Mouse (Mus musculus): ENCODE data around the gene Ifit3. TPM values are rescaled to one million over a fixed set of nuclear protein-coding genes. Genes with fewer than 3 reads are reported as not detected.
"Not testable (repeated sequence)": the region's sequence is repeated elsewhere in the genome, so short reads cannot be mapped to it uniquely, and the experiment has no call there.

Ifit3 gene
- total RNA-seq (2021), result 1 to 10 TPM in 1 of 2 experiments, under 1 TPM in 1; 0.95 to 1.2 TPM
- long read RNA-seq, experiment 1, result 0 reads
- long read RNA-seq, experiment 2, partial matches to known transcripts, result 0 of 5 reads
- long read RNA-seq, experiment 2, other reads (novel, unspliced or antisense), result 3 of 5 reads

GRCm38 (mm10) chr19:34583126-34583766, at the start of gene Ifit3:
TSS of gene Ifit3 (plus strand) at chr19:34583531.
- DNase-seq (ENCODE audit: low spot score in 2 of 2), result not testable (repeated sequence)

- no peak for DNase-seq (ENCODE audit: low spot score in 2 of 2)
Measured at GRCm38 (mm10) chr19:34539422-34539821, 43.9 kb upstream of the Ifit3 start.

- no peak for DNase-seq (ENCODE audit: low spot score in 2 of 2)
Measured at GRCm38 (mm10) chr19:34546211-34546610, 37.1 kb upstream of the Ifit3 start.

- peak; percentile 49 to 66 for DNase-seq (ENCODE audit: low spot score in 2 of 2)
Measured at GRCm38 (mm10) chr19:34547976-34548375, 35.4 kb upstream of the Ifit3 start.

GRCm38 (mm10) chr19:34550205-34550533, 33.2 kb upstream of the Ifit3 start:
- no peak for DNase-seq (ENCODE audit: low spot score in 2 of 2)

- DNase-seq (ENCODE audit: low spot score in 2 of 2), result peak; percentile 65 to 79
Measured at GRCm38 (mm10) chr19:34550534-34551223, 32.7 kb upstream of the Ifit3 start, which contains the start of gene Ifit2. TSS of gene Ifit2 (plus strand) at chr19:34550694.

- no peak for DNase-seq (ENCODE audit: low spot score in 2 of 2)
Measured at GRCm38 (mm10) chr19:34551981-34552380, 31.4 kb upstream of the Ifit3 start.

GRCm38 (mm10) chr19:34553021-34553420, 30.3 kb upstream of the Ifit3 start:
- DNase-seq (ENCODE audit: low spot score in 2 of 2), result no peak

- no peak for DNase-seq (ENCODE audit: low spot score in 2 of 2)
Measured at GRCm38 (mm10) chr19:34553522-34553921, 29.8 kb upstream of the Ifit3 start.

GRCm38 (mm10) chr19:34554061-34554460, 29.3 kb upstream of the Ifit3 start:
- DNase-seq (ENCODE audit: low spot score in 2 of 2), result no peak

GRCm38 (mm10) chr19:34556621-34557020, 26.7 kb upstream of the Ifit3 start:
- DNase-seq (ENCODE audit: low spot score in 2 of 2), result no peak

GRCm38 (mm10) chr19:34562556-34562955, 20.8 kb upstream of the Ifit3 start:
- DNase-seq (ENCODE audit: low spot score in 2 of 2), result no peak

- DNase-seq (ENCODE audit: low spot score in 2 of 2), result no peak
Measured at GRCm38 (mm10) chr19:34566178-34566784, 17.1 kb upstream of the Ifit3 start.

GRCm38 (mm10) chr19:34568988-34569895, 14.1 kb upstream of the Ifit3 start:
- no peak for DNase-seq (ENCODE audit: low spot score in 2 of 2)

- DNase-seq (ENCODE audit: low spot score in 2 of 2), result no peak
Measured at GRCm38 (mm10) chr19:34569896-34570476, 13.3 kb upstream of the Ifit3 start.

- DNase-seq (ENCODE audit: low spot score in 2 of 2), result no peak
Measured at GRCm38 (mm10) chr19:34571080-34571479, 12.3 kb upstream of the Ifit3 start.

- DNase-seq (ENCODE audit: low spot score in 2 of 2), result no peak
Measured at GRCm38 (mm10) chr19:34573650-34574049, 9.7 kb upstream of the Ifit3 start.

GRCm38 (mm10) chr19:34577121-34577520, 6.2 kb upstream of the Ifit3 start:
- DNase-seq (ENCODE audit: low spot score in 2 of 2), result no peak

GRCm38 (mm10) chr19:34582696-34583095, 635 bp upstream of the Ifit3 start:
- not testable (repeated sequence) for DNase-seq (ENCODE audit: low spot score in 2 of 2)

GRCm38 (mm10) chr19:34585740-34586458, 2.6 kb downstream of the Ifit3 start:
- not testable (repeated sequence) for DNase-seq (ENCODE audit: low spot score in 2 of 2)
